10 mouse cellular contexts compared by ENCODE assay signal in the genomic region with DNA sequence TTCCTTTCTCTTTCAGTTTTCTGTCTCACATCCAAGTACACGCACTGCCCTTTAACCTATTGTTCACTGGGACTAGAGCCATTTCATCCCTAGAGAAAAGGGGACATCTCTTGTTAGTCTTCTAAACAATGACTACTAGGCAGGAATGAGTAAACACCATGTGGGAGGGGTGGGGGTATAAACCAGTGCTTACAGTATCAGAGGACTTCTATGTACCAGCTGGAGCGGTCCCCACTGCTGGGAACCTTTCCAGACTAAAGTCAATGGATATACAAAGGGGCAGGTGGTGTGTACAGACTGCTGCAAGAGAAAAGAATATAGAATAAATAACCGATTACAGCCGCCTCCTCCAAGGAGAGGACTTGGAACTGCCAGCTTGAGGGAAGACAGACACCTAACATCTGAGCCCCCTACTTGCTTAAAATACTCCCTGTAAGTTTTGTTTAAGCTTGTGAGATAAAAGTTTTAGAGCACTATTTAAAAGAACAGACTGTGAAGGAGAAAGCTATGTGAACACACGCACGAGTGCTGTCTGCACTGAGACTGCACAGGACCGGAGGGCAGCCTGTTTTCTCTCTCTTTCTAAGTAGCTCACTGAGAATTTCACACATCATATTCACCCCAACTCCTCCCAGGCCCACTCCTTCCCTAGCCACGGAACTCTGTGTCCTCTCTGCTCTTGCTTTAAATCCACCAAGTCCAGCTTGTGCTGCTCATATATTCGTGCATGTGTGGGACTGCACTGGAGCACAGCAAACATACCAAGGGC. TPM values are rescaled to one million over a fixed set of nuclear protein-coding genes. Genes with fewer than 3 reads are reported as not detected.
DNase-seq lines count a peak whose midpoint lies in the region; ATAC-seq and TF ChIP-seq lines count a peak whose summit lies in the region.
"Had no signal": no experiment of that assay in that cellular context is flagged by ENCODE, and none has a peak within 500 bp of the region (broad histone marks: within the 10 kb centered on the region; RNA-seq: fewer than 3 reads in every experiment).

No protein-coding gene starts in this region.

- TF ChIP-seq CTCF in layer of hippocampus, adult 2 months (conservative IDR thresholded peaks at IDR 0.05): no peak
- no peak for TF ChIP-seq CTCF in hindbrain, postnatal 0 days (IDR thresholded peaks at IDR 0.05; ENCODE audit: low read depth)

- 0 out of 2 replicates have a peak overlapping the region, but pooled peaks have one; percentile 24 for H3K9ac ChIP-seq in hindbrain, postnatal 0 days (replicated peaks; ENCODE audit: low read length)
- H3K9ac ChIP-seq in neural tube, embryonic 15.5 days (replicated peaks): no peak overlapping the region
- H3K9ac ChIP-seq: embryonic facial prominence, embryonic 12.5 days had no signal

- peak overlapping the region; percentile 83 for H3K27ac ChIP-seq in layer of hippocampus, adult 2 months
- peak overlapping the region; percentile 48; the same call in 1 of the 2 replicates for H3K27ac ChIP-seq in hindbrain, postnatal 0 days
- H3K27ac ChIP-seq in neural tube, embryonic 15.5 days (replicated peaks): peak overlapping the region; percentile 52
- H3K27ac ChIP-seq: embryonic facial prominence, embryonic 12.5 days had no signal

- H3K4me3 ChIP-seq in layer of hippocampus, adult 2 months: no peak overlapping the region
- no peak overlapping the region for H3K4me3 ChIP-seq in hindbrain, postnatal 0 days (ENCODE audit: low read length)
- H3K4me3 ChIP-seq in neural tube, embryonic 15.5 days (replicated peaks): no peak overlapping the region
- H3K4me3 ChIP-seq: embryonic facial prominence, embryonic 12.5 days had no signal

- ATAC-seq in hindbrain, postnatal 0 days: peak; percentile 53
- ATAC-seq in neural tube, embryonic 15.5 days (ENCODE audit: low FRiP score): no peak
- ATAC-seq in activated CD4-positive, CD25-positive, alpha-beta regulatory T cell, adult 4 months: no peak

- DNase-seq in cerebellum, adult 9-11 months: peak; percentile 46
- DNase-seq in cerebellum, adult 11-12 months: no peak
- peak in 1 of 2 experiments; percentile 35 for DNase-seq in layer of hippocampus, adult 2 months (ENCODE audit: low spot score in 2 of 2)
- DNase-seq in layer of hippocampus, postnatal 10 days (ENCODE audit: low spot score in 2 of 2): no peak
- DNase-seq in hindbrain, postnatal 0 days (ENCODE audit: low spot score): peak; percentile 73
- no peak for DNase-seq in spleen, postnatal 36 days (ENCODE audit: low spot score in 2 of 2)
- DNase-seq: thymus, adult 18-20 months had no signal

- 0 out of 2 replicates have a peak overlapping the region, but pooled peaks have one; percentile 7 for H3K4me2 ChIP-seq in hindbrain, postnatal 0 days (ENCODE audit: low read depth, low read length)
- H3K4me2 ChIP-seq in neural tube, embryonic 15.5 days: no peak overlapping the region
- H3K4me2 ChIP-seq: embryonic facial prominence, embryonic 12.5 days had no signal

- WGBS in hindbrain, postnatal 0 days: 39% methylated on average over 9 of the region's 9 CpGs
- 46% methylated on average over 9 of the region's 9 CpGs for WGBS in neural tube, embryonic 15.5 days

- H3K36me3 ChIP-seq in hindbrain, postnatal 0 days (ENCODE audit: insufficient read depth, low read length): no peaks in the 10 kb centered on the region
- H3K36me3 ChIP-seq in neural tube, embryonic 15.5 days: peaks cover 17% of the 10 kb centered on the region
- H3K36me3 ChIP-seq: embryonic facial prominence, embryonic 12.5 days had no signal

- H3K4me1 ChIP-seq in hindbrain, postnatal 0 days (ENCODE audit: insufficient read depth, low read length): peaks cover 5% of the 10 kb centered on the region; the same call in 1 of the 2 replicates
- H3K4me1 ChIP-seq in neural tube, embryonic 15.5 days: peaks cover 55% of the 10 kb centered on the region

- H3K9me3 ChIP-seq in hindbrain, postnatal 0 days (ENCODE audit: low read length): no peaks in the 10 kb centered on the region
- no peaks in the 10 kb centered on the region for H3K9me3 ChIP-seq in neural tube, embryonic 15.5 days (replicated peaks)
- H3K9me3 ChIP-seq: embryonic facial prominence, embryonic 12.5 days had no signal

- H3K27me3 ChIP-seq in hindbrain, postnatal 0 days (ENCODE audit: insufficient read depth, low read length): no peaks in the 10 kb centered on the region
- no peaks in the 10 kb centered on the region for H3K27me3 ChIP-seq in neural tube, embryonic 15.5 days (replicated peaks)
- H3K27me3 ChIP-seq: embryonic facial prominence, embryonic 12.5 days had no signal

RNA-seq across cellular contexts. Expression of a gene that starts 5.4 kb away (rescaled TPM):
- total RNA-seq in layer of hippocampus, adult 2 months (2021): 10 to 100 TPM; 68.2 TPM
- 10 to 100 TPM; 69.3 to 78.0 TPM for total RNA-seq in layer of hippocampus, postnatal 10 days (2021)
- total RNA-seq in hindbrain, postnatal 0 days (2014; rRNA removed): 69.9 and 75.5 TPM in 2 replicates
- polyA plus RNA-seq in hindbrain, postnatal 0 days (2015; fragmentation: Nextera tagmentation; extraction: Ambion mirVana): 18.8 and 20.7 TPM in 2 replicates
- 31.6 and 34.9 TPM in 2 replicates for polyA plus RNA-seq in neural tube, embryonic 15.5 days (2015; fragmentation: Nextera tagmentation; extraction: Ambion mirVana)
- polyA plus RNA-seq in activated CD4-positive, CD25-positive, alpha-beta regulatory T cell, adult 4 months (2017; shearing (Covaris generic)): 1 to 10 TPM; 5.8 to 8.9 TPM

Comparison
In these comparisons a context has a peak if more than half of its experiments do, and no peak if none do; other contexts are left out.
1. DNase-seq: peak in cerebellum, adult 9-11 months (single experiment) and hindbrain, postnatal 0 days (single experiment); none in cerebellum, adult 11-12 months (single experiment), layer of hippocampus, postnatal 10 days (0 of 2) and spleen, postnatal 36 days (0 of 2).
2. Peak in every context shown above with its lines, with median percentiles within 50 percentile points of each other: H3K27ac ChIP-seq.